Mouse (Mus musculus): ENCODE data around the gene Snap91.

The Snap91 gene

GRCm38 (mm10) chr9:86742959-86743911, 137.2 kb downstream of the Snap91 start, which contains the start of gene Prss35:
Gene Prss35 (plus strand): TSS chr9:86743649.
- DNase-seq, result no peak

- DNase-seq, result no peak
These were observed 140.5 kb downstream of the Snap91 start for GRCm38 (mm10) chr9:86739971-86740370.

GRCm38 (mm10) chr9:86738801-86739200, 141.7 kb downstream of the Snap91 start:
- DNase-seq, result no peak

- DNase-seq, result no peak
These were observed 142.4 kb downstream of the Snap91 start for GRCm38 (mm10) chr9:86738067-86738466.

- DNase-seq, result no peak
These were observed 143.5 kb downstream of the Snap91 start for GRCm38 (mm10) chr9:86736991-86737390.

- no peak for DNase-seq
These were observed 145.7 kb downstream of the Snap91 start for GRCm38 (mm10) chr9:86734795-86735194.

GRCm38 (mm10) chr9:86734357-86734756, 146.1 kb downstream of the Snap91 start:
- no peak for DNase-seq

- DNase-seq, result no peak
These were observed 150.6 kb downstream of the Snap91 start for GRCm38 (mm10) chr9:86729811-86730210.

- DNase-seq, result no peak
These were observed 151.4 kb downstream of the Snap91 start for GRCm38 (mm10) chr9:86729084-86729483.

GRCm38 (mm10) chr9:86728214-86728814, 152.1 kb downstream of the Snap91 start:
- no peak for DNase-seq

- DNase-seq, result no peak
These were observed 154.1 kb downstream of the Snap91 start for GRCm38 (mm10) chr9:86726381-86726720.

- no peak for DNase-seq
These were observed 154.7 kb downstream of the Snap91 start for GRCm38 (mm10) chr9:86725604-86726380.

GRCm38 (mm10) chr9:86725066-86725465, 155.4 kb downstream of the Snap91 start:
- DNase-seq, result no peak

GRCm38 (mm10) chr9:86720794-86721193, 159.7 kb downstream of the Snap91 start:
- no peak for DNase-seq

GRCm38 (mm10) chr9:86720227-86720626, 160.2 kb downstream of the Snap91 start:
- no peak for DNase-seq

GRCm38 (mm10) chr9:86717119-86717518, 163.3 kb downstream of the Snap91 start:
- no peak for DNase-seq

GRCm38 (mm10) chr9:86716540-86716939, 163.9 kb downstream of the Snap91 start:
- no peak for DNase-seq
